Mouse (Mus musculus) lung, postnatal 4 days (tissue): ENCODE measurements around the gene Mettl8.

Experiments
- DNase-seq, 2 experiments: peaks; one replicate each; pipeline ENCODE4 v3.0.0; 2021

Mettl8 gene

DNA sequence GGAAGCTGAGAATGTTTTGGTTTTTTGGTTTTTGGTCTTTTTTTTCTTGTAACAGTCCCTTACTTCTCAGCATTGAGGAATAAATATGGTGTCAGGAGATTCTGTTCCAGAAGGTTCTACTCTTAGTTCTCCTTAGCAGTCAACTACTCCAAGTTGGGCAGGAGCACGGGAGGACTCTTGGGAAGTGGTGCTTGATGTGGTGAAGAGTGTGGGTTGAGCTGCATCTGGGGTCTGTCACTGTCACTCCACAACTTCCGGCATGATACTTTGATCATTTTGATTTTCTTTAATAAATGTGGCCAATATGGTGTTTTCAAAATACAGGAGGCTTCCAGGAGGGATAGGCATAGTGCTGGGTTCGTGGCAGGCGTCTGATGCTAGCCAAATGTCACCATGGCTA lies 22.4 kb downstream of the Mettl8 start:
- DNase-seq, result no peak

DNA sequence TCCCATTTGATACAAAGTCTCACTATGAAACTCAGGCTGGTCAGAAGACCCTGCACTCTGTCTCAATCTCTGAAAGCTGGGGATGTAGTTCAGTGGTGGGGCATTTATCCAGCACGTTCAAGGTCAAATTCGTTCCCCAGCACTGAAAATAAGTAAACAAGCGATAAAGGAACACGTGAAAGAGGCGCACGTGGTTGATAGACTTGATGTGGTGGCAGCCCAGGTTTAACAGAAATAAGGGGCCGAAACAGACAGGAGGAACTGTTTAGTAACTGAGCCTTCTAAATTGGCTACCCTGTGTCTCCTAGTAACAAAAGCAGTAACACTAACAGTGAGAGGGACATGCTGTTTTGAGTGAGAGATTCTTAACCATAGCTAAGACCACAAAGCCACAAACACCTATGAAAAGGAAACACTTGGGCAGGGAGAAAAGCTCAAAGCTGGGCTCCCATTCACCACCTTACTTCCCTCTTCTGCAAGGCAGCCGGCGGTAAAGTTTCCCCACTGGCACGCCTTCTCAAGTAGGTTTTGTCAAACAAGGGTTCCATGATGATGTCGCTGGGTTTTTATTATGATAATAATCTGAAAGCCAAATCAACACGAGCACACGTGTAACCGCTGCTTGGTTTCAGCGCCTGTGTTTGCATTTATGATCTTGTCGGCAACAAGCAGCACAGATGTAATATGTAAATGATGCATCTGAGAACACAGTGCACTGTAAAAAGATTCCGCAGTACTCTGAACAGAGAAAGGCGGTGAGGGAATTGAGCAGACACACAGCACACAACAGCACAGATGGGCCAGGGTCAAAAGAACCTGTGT lies 23.2 kb downstream of the Mettl8 start:
- no peak for DNase-seq

DNA sequence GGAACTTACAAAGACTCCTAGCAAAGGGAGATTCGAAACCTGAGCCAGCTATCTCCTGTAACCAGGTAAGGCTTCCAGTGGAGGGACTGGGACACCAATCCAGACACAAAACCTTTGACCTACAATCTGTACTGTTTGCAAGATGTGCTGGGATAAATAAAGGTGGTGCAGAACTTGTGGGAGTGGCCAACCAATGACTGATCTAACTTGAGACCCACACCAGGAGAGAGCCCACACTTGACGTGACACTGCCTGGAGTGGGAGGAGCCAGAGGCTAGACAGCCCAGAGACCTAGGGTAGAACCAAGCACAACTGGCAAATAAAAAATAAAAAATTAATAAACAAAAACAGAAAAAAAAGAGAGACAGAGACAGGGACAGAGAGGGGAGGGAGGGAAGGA lies 24.7 kb downstream of the Mettl8 start:
- DNase-seq, result no peak

DNA sequence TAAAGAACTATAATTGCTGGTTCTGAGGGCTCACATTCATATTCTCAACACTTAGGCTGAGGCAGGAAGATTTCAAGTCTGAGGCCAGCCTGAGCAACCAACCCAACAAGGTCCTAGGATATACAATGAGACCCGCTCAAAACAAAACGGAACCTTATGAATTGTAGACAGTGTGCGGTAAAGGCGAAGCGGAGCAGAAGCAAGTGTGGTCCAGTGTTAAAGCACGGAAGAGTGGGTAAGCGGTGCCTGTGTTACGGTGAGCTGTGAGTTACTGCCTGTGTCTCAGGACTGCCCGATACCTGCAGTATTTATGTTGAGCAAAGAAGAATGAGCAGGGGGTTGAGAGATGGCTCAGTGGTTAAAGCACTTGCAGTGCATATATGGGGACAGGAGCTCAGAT lies 27.8 kb downstream of the Mettl8 start:
- DNase-seq, result no peak

DNA sequence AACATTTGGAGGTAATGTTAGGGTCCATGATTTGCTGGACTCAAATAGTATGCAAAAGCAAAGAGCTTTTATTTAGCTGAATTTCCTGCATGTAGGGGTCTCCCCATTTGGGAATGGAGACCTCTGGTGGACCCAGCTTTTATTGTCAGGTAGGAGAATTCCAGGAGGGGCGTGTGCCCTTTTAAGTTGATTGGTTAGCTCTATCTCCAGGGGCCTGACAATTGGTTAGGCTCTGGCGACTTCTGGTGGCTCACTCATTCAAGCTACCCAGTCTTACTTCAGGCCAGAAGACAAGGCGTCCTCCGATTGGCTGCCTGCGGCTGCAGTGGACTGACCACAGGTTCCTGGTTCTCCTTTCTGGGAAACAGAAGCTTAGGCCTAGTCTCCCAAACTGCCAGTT lies 28.6 kb downstream of the Mettl8 start:
- DNase-seq, result peak; percentile 28 to 35

DNA sequence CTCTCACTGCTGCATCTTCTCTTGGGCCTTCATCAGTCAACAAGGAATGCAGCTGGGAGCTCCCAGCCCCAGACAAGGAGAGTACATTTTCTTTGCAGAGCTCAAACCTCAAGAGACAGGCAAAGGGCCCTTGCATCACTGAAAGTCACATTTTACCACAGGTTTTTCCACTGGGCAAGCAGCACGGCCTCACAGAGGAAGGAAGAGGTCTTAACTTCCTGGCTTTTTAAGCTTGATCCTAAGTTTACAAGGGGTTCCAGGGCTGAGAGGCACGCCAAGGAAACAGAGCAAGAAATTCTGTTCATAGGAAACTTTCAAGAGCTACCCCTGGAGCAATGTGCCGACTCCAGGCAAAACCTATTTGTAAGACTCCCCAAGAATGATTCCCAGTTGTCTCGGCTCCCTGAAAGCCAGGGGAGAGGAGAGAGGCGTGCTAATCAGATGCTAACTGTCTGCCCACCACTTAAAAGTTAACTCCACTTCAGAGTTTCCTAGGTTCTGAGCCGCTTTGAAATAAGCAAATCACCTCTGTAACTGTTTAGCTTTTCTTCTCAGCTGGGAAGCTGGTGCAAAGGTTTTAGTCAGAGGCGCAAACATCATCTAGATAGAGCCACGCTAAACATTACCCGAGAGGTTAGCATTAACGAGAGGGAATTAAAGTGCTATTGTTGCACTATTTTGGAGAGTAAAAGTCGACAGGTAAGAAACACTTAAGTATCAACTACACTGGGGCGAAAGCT lies 29.6 kb downstream of the Mettl8 start:
- DNase-seq, result no peak

DNA sequence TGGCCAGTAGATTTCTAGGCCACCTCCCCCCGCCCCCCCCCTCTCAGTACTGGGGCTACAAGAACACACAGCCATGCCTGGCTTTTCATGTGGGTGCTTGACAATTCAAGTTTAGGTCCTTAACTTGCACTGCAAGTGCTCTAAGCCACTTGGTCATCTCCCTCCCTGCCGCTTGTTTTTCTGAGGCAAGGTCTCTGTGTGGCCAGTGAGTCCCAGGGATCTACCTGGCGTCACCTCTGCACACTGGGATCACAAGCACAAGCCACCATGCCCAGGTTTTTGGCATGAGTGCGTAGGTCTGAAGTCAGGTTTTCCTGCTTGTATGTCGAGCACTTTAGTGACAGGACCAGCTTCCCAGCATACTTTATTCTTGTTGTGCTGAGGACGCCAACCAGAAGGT lies 31.4 kb downstream of the Mettl8 start:
- no peak for DNase-seq

DNA sequence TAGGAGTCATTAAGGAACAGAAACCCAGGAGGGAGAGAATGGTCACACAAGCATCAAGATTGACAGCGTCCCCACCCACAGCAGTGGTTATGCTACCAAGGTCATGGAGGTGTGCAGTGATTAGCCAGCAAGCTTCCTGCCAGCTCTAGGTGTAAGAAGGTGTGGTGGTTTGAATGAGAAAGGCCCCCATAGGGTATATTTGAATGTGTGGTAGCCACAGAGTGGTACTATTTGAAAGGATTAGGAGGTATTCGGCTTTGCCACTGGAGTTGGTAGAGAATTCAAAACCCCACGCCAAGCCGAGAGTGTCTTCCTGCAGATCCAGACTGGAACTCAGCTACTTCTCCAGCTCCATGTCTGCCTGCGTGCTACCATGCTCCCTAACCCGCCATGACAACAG lies 32.4 kb downstream of the Mettl8 start:
- no peak for DNase-seq

DNA sequence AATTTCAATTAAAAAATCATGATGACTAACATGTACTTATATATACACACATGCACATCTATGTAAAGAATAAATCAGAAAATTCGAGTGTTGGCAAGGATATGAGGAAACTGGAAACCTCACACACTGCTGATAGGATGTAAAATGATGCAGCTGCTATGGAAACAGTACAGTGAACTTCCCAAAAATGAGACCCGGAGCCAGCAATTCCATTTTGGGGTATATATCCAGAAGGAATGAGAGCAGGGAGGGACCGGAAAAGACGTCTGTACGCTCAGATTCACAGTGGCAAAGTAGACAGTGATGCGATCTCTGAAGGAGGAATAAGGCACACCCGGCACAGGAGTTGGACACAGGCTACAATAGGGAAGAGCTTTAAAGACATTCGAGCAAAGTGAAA lies 34.7 kb downstream of the Mettl8 start:
- no peak for DNase-seq

DNA sequence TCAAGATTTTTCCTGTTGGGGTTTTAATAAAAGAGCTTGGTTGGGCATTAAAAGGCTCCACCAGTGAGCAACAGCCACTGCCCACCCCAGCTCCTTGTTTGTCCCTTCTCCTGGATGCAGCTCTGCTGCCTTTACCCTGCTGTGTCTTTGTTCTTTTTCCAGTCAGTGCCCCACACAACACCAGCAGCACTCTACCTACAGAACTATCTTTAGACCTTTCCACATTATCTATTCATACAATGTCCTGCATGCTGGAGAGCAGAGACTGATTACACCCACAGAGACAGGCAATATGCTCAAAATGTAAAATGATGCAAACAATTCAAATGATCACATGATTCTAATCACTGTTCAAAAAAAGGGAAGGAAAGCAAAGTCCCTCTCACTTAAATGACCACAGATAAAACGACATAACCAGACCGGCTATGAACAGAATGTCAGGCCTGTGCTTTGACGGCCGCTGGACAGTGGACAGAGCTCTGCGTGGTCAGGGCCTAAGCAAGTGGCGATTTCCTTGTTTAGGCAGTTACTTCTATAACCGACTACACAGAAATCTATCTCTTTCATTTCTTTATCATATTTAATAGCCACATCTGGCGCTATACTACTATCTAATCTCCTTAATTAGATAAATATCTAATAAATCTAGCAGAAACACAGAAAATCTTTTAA lies 35.5 kb downstream of the Mettl8 start:
- no peak for DNase-seq

DNA sequence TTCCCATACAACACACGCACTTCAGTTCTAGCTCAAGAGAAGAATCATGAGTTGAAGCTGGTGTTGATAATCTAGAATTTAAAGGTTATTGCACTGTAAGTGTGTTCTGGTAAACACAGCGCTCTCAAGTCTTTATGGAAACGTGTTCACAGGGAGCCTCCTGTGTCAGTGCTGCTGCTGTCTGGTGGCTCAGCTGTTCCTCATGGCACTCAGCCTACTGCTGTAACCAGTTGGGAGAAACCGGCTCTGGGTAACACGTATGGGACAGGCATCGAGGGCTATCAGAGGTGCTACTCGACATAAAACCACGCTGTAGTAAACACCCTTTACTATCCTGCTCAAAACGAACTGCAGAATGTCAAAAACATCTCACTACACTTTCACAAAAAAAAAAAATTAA lies 36.1 kb downstream of the Mettl8 start:
- no peak for DNase-seq

DNA sequence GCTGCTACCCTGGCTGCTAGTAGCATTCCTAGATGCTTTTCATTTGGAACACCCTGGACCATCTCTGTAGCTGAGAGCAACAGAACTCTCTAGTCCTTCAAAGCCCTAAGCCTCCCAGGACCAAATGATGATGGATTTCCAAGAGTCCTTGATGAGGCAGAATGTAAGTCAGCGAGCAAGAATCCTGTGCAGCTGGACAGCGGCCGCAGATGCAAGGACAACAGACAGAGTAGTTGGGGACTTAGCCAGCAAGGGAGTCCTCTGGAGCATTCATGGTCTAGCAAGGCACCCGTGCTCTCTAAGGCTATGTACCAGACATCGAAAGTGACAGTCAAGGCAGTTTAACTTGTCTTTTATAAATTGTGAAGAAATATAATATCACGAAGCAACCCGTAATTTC lies 41.9 kb downstream of the Mettl8 start:
- DNase-seq, result no peak

DNA sequence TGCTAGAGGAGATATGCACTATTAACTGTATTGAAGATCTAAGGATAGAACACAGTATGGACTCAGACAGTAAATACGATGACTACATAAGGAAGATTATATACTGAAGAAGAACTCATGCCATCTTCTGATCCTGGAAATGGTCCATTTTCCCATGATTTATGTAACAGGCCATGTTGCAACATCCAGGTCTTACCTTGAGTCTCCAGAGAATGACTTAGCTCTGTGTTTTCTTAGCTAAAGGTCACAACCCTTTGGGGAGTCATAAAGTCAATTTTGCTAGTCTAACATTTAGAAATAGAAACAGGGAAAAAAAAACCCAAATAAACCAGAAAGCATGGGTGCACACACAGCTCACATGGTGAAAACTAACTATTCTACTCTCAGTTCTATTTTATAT lies 43.6 kb downstream of the Mettl8 start:
- DNase-seq, result no peak

DNA sequence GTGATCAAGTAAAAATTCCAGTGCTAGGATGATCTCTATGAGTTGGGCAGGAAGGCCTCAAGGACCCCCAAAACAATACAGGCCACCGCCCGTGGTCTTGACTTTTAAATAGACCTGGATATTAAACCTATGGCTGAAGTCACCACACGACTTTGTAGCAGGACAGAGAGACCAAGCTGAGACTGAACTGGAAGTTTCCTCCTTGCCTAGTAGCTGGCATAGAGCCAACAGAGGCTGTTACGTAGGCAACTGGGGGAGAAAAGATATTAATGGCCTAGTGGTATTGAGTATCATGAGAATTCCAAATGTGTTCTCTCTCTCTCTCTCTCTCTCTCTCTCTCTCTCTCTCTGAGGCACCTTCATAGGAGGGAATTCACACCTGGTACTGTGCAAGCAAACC lies 51.0 kb downstream of the Mettl8 start:
- DNase-seq, result no peak

DNA sequence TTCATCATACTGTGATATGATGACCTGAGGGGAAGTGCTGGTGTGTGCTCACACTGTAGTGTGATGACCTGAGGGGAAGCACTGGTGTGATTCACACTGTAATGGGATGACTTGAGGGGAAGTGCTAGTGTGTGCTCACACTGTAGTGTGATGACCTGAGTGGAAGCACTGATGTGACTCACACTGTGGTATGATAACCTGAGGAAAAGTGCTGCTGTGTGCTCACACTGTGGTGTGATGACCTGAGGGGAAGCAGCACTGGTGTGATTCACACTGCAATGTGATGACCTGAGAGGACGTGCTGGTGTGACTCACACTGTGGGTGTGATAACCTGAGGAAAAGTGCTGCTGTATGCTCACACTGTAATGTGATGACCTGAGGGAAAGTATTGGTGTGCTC lies 52.9 kb downstream of the Mettl8 start:
- no peak for DNase-seq

DNA sequence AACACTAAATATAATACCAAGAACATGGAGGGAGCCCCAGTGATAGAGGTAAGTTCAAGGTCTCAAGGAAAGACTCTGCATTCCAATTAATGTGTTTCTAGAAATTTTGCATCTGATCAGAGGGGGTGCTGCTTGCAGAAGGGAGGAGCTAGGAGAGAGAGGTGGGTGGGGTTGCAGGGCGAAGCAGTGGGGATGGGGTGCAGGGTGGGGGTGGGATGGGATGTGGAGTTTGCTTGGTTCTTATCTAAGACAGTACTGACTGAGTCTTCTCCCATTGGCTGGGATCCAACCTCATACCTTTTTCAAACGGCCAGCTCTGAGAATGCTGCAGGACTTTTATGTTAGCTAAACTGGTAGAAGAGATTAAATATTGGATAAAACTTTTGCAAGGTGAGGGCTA lies 56.6 kb downstream of the Mettl8 start:
- no peak for DNase-seq

DNA sequence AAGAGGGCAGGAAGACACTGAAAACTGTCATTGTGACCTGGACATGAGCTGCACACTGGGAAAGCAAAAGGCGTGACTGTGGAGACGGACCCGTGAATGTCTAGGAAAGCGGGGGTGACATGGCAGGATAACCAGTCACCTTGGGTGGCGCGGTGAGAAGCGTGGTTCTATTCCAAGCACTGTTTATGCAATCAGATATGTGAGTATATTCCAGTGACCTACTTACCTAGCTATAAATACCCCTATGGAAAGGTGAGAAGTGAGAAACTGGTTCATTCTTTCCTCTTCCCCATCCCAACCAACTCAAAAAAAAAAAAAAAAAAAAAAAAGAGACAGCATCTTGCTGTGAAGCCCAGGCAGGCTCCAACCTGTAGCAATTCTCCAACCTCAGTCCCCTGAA lies 58.9 kb downstream of the Mettl8 start:
- DNase-seq, result no peak

DNA sequence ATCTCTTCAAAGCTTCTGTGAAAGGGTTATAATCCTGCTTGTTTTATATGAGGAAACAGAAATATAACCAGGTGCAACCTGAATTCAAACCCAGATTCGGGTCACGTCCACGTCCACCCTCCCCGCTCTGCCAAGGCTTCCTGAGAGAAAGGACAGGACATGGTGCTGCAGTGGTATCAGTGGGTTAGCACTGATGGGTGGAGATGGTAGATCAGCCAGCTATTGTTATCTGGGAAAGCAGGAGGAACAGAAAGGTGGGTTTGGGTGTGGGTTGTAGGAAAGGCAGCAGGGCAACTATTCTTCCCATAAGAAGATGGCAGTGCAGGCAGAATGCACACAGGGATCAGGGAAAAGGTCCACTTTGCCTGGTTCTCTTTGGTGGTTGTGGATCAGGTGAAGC lies 59.5 kb downstream of the Mettl8 start:
- no peak for DNase-seq

DNA sequence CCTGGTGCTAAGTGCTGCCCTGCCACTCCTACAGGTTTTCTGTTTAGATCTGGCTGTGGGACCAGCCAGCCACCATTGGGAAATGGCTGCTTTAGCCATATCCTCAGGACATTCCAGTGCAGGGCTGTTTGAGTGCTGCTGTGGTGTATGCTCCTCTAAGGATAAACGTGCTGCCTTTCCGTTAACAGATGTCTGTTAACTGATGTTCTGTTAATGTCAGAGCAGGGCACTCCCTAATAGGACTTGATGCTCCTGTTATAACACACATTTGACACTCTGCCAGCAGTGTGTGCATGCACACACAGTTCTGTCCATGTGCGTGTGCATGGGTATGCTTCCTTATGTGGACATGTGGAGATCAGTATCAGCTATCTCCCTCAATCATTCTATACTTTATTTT lies 61.6 kb downstream of the Mettl8 start:
- DNase-seq, result no peak

DNA sequence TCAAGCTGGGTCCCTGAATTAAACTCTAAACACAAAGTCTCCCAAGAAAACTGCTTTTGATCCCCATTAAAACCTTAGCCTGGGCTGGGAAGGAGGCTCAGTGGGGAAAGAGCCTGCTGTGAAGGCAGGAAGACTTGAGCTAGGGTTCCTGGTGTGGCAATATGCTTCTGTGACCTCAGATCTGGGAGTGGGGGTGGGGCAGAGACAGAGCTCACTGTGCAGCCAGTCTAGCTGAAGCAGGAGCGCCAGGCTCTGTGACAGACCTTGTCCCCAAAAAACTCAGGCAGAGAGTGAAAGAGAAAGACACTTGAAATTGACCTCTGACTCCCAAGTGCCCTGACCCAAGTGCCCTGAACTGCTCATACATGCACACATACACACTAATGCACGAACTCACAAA lies 62.7 kb downstream of the Mettl8 start:
- DNase-seq, result no peak

DNA sequence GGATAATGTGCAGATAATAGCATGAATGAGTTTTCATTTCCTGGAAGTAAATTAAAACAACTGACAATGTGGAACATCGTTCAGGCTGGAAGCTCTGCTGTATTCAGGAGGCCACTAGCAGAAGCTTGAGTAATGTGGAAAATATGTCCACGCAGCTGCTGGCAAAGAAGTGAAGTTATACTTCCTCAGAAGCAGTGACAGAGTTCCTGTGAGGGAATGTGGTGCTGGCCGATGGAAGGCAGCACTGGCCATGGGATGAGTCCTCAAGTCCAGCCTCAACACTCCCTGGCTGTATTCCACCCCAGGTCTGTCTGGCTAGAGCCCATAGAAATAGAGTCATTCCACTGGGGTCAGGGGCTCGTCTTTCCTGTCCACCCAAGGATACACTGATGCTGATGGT lies 65.2 kb downstream of the Mettl8 start:
- peak; percentile 32 to 56 for DNase-seq

DNA sequence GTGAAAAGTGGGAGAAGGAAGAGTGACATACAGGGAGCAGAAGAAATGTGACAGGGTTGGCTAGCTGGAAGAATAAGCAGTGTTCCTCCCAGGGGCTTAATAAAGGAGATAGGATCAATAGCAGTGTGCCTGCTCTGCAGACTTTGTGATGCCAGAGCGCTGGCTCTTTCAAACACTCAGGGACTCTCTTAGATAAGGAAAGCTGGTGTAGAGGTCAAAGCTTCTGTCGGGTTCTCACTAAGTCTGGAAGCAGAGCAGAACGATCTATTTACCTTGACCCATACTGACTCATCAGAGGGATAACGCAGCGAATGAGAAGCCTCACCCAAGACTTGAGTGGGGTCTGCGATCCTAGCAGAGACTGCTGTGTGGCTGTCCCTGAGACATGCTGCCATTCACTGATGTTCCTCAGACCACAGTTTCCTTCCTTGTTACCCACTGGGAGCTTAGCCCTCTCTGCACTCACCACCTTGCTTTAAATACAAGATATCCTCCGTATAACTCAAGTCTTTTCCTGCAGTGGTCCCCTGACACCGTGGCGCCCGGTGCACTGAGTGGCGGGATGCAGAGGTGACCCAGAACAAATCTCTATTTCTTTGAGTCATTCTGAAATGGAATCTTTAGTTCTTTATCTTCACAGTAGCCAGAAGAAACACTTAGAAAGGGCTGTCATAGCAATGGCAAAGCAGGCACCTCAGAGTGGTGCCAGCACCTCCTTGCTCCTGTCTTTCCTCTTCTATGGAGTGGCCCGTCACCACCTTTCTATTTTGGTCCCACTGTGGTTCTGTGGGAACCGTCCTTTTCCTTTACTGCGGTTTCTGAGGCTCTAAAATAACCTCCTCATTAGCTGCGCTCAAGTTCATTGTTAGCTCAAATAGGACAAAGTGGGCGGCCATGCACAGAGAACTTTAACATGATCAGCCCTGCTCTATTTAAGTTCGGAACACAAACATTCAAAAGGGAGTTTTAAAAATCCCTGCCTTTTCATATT lies 65.9 kb downstream of the Mettl8 start:
- DNase-seq, result no peak

DNA sequence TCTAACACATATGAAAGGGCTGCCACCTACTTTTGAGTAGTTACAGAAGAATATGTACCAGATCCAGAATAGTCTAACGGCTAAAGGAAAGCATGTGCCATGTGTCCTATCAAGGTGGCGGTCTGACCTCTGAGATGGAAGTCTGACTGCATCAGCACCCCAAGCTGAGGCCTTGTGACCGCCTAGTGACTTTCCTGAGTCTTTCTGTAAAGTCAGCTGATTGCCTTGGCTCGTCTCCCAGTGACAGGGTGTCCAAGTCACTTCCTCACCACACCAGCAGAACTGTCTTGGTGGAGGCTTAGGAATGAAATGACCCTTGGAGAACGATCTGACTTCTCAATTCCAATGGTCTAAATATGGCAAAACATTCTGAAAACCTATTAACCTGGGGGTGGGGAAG lies 77.1 kb downstream of the Mettl8 start:
- peak; percentile 48 to 56 for DNase-seq
